Mouse (Mus musculus) retina, embryonic 14.5 days (tissue): ENCODE results near the gene S1pr4.
A peak's percentile ranks its signal among the peaks of the same experiment; 100 is the strongest.

Source experiments
- DNase-seq: peaks from one replicate; pipeline ENCODE4 v3.0.0-alpha.2; 2015; ENCODE audit warnings: low spot score

The S1pr4 gene

DNA sequence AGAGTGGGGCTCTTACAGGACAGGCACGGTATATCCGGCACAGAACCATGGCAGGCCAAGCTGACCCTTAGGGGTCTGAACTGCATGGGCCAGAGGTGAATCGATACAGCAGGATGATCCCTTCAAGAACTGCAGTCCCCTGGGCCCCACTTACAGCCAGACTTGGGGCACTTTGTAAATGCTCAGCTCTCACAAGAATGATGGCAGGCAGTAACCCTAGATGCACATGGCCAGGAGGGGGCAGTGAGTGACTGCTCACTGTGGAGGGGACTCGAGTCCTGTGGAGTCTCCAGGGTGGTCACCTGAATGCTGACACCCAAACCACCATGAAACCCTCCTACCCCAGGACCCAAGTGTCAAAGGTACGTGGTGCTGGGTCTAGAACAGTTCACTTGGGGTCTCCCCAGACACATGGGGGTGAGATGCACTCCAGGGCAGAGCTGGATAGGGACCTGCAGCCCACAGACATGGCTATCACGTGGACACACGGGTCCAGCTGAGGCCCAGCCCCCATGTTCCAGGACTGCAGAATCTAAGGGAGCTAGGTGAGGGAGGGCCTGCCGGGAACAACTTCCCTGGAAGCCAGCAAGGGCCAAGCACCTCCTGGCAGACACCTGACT is 6.2 kb downstream of the S1pr4 start:
- no peak for DNase-seq

DNA sequence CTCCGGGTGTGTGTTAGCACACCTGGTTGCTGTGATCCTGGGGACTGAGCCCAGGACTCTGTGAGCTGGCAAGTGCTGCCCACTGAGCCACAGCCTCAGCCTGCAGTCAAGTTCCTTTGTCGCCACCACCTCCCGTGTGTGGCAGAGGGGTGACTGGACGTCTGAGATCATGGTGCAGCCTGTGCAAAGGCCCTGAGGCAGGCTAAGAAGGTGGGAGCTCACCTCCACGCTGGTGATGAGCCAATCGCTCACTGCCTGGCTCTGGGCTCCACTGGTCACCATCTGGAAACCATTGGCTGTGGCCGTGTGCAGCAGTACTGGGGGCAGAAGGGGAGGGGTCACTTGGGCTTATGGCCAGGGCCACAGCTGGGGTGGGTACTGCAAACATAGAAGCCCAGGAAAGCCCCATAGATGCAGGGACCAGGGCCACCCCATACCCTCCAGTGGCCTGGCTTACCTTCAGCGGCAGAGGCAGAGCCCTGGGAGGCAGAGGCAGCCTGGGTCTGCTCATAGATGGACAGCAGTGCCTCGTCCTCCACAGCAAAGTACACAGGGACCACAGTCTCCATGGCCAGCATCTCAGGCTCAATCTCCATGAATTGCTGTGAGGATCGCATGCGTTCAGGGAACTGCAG is 7.2 kb downstream of the S1pr4 start:
- DNase-seq: no peak

DNA sequence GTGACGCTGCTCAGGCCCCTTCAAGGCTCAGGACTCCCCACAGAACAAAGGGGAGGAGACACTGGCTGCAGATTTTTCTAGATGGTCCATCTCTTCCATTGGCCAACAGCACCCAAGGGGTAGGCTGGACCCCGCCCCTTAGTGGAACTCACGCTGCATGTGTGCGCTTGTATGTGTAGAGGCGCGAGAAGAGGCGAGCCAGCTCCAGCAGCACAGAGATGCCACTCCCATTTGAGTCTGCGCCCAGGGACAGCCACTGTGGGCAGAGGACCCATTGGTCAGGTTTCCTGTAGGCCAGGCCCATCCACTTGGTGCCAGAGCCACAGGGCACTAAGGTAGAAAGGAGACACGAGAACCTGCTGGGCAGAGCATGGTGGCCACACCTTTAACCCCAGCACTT is 8.9 kb downstream of the S1pr4 start:
- DNase-seq: no peak

DNA sequence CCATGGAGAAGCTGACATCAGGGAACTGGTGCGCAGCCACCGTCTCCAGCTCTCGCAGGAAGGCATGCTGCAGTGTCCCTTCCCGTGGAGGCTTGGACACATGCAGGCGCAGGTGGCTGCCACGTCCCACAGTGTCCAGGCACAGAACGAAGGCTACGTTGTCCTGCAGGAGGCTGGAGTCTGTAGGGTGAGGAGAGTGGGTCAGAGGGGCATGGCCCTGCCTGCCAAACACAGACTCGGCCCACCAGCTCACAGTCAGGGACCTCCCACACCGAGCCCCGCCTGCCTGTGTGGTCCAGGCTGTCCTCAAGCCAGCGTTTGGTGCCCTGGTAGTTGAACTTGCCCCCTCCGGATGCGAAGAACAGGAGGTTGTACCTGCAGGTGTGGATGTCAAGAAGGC is 10.0 kb downstream of the S1pr4 start:
- no peak for DNase-seq

DNA sequence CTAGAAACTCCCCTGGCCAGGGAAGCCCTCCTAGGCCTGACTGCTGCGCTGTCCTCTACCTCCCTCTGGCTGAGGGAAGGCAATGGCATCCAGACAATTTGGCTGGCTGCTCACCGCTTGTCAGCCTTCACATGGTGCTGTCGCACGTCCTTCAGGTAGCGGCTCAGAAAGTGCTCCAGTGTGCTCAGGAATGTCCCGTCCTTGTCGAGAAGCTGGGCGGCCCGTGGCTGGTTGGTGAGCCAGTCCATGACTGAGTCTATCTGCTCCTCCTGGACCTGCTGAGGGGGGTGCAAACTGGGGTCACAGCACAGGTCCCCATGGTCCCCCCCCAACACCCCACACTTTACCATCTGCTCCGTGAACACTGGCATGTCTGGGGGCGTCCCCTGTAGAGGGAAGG is 11.9 kb downstream of the S1pr4 start:
- DNase-seq: no peak

DNA sequence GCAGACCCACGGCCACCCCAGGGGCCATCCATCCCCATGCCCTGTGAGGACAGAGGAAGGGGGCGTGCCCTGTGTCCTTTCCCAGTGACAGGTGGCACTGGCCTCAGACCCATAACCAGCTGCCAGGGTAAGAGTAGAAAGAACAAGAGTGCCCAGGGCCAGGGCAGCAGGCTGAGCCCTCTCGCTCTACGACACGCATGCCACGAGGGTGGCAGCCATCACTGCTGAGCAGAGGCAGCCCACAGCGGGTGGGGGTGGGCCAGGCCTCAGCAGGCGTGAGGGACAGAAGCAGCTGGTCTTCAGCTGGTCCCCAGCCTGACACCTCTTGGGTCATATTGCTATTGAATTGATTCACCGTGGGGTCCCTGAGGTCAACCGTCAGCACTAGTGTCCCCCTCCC is 13.4 kb downstream of the S1pr4 start:
- DNase-seq: no peak

DNA sequence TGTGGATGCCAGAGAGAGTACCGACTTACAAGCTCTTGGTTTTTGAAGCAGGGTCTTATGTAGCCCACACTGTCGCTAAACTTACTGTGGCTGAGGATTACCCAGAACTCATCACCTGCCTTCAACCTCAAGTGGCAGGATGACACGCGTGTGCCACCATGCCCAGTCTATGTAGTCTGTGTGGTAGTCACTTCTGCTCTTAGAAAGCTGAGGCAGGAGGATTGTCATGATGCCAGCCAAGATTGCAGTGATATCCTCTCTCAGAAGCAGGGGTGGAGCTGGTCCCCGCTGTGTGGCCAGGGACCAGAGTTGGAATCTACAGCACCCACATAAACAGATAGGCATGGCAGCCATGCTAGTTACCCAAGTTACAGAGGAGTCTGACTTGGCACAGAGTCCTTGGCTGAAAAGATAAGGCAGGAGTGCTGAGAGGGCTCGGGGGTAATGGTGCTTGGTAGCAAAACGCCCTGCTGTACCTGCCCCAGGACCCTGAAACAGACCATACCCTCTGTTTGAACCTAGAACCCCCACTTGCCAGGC is 14.4 kb downstream of the S1pr4 start:
- DNase-seq: no peak

DNA sequence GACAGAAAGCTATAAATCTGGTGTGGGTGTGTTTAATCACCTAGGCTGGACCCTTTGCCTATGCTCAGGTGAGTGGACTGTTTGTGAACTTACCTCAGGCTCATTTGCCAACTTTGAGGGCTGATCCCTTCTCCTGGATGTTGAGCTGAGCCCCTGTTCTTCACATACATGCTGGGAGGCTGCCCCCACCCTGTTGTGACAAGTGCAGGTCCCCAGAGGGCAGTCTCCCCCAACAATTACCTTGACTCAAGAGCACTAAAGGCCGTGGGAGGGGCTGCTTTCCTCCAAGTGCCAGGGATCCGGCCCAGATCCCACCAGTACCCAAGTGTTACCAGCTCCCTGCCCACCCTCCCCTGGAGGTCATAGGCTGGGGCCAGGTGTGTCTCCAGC is 14.9 kb downstream of the S1pr4 start:
- no peak for DNase-seq

DNA sequence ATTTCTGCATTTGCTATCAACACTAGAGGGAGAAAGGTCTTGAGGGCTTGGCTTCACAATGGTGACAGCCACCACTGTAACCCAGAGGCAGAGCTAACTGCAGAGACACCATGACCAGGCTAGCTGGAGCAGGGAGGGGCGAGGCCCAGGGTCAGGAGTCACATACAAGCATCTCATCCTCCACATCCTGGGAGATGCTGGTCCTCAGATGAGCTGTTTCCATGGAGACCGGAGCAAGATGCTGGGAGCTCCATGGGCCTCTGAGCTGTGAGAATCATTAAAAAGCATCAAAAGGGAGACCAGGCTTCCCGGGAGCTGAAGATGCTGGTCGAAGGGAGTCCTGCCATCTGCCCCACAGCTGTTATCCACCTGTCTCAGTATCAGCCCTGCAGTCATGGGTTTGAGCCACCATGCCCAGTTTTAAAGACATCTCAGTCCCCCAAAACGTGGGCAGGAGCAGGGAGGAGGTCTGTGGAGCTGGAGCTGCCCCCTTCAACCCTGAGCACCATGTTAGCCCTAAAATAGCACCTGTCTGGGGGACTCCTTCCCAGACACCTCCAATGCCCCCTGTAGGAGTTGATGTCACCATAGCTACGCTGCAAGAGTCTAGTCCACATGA is 15.4 kb downstream of the S1pr4 start:
- DNase-seq: no peak

DNA sequence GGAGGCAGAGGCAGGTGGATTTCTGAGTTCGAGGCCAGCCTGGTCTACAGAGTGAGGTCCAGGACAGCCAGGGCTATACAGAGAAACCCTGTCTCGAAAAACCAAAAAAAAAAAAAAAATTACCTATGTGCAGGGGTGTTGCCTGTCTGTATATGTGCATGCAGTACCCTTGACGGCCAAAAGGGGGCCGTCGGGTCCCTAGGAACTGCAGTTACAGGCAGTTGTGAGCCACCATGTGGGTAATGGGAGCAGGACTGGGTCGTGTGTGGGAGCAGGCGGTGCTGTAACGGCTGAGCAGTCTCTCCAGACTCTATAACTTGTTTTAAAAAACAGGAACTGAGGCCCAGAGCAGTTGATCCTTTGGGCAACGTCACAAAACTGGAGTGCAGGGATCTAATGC is 15.9 kb downstream of the S1pr4 start:
- peak; percentile 66 for DNase-seq

DNA sequence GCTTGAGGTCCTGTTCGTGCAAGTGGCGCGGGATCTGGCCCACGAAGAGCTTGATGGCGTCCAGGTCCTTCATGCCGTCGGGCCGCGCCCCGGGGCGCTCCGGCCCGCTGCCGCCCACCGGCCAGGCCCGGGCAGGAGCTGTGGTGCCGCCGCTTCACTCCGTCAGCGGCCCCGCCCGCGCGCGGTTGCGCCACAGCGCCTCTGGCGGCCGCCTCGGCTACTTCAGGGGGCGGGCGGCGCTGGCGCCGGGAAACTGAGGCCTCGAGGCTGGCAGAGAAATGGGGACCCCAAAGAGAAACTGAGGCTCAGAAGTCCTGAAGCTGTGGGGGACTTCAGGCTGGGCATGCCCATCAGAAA is 17.4 kb downstream of the S1pr4 start, which contains the start of gene Celf5:
Gene Celf5 (minus strand): TSS at position 177 of the 357 bp plus-strand sequence.
- DNase-seq: peak; percentile 72

DNA sequence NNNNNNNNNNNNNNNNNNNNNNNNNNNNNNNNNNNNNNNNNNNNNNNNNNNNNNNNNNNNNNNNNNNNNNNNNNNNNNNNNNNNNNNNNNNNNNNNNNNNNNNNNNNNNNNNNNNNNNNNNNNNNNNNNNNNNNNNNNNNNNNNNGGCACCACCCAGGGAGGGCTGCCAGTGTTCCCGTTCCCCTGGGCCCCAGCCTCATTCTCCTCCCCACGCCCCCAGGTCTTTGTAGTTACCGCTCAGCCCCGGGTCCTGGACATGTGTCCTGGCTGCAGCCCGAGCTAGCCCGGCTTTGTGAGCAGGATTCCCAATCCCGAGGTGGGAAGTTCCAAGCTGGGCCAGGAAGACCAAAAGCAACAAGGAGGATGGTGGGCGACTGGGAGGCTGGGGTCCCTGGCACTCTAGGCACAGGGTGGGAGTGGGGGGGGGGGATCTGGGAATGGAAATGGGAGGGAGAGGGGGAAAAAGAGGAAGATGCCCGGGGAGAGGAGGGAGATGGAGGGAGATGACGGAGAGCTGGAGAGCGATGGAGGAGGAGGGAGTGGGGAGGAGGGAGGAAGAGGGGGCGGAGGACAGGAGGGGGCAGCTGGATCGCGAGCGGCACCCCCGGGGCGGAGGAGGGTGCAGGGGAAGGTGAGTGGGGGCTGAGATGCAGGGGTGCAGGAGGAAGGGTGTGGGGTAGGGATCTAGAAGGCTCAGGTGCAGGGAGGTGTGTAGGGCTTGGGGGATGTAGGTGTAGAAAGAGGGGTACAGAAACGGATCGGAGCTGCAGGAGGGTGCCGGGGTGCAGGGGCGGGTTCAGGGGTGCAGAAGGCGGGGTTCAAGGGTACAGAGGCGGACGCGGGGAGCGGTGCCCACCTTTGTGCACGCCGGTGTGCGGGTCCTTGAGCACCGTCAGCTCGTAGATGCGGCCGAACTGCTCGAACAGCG is 18.1 kb downstream of the S1pr4 start:
- no peak for DNase-seq

DNA sequence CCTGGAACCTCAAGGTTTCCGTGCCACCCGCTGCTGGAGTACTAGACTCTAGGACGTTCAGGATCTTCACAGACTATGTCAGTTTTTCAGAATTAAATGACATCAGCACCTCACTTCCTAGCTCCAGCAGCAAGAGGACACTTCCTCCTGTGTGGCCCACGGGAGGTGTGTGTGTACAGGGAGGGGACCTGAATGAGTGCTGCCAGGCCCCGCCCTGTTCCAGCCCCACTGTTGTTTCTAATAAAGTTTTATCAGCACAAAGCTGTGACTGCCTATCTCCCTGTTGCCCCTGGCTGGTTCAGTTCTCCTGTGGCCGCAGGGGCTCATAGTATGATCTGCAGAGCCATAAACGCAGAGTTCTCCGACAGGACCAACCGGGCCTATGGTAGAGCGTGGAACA is 25.5 kb downstream of the S1pr4 start:
- DNase-seq: no peak

DNA sequence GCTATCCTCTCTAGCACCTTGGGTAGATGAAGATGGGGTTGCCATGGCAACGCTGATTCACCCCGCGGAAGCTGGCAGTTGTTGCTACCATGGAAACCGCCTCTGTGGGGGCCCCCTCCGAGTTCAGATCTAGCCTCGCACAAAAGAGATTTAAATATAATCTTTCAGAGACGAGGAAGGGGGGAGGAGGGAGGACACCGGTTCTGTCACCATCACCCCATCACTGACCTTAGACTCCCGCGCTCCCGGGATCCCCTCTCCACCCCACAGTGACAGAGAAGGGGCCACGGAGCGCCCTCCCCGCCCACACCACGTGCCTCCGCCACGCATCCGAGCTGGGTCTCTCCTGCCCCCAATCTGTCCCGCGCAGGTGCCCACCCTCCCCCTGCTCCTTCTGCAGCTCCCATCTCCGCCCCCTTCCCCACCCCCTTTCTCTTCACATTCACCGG is 26.9 kb downstream of the S1pr4 start:
- DNase-seq: peak; percentile 77

DNA sequence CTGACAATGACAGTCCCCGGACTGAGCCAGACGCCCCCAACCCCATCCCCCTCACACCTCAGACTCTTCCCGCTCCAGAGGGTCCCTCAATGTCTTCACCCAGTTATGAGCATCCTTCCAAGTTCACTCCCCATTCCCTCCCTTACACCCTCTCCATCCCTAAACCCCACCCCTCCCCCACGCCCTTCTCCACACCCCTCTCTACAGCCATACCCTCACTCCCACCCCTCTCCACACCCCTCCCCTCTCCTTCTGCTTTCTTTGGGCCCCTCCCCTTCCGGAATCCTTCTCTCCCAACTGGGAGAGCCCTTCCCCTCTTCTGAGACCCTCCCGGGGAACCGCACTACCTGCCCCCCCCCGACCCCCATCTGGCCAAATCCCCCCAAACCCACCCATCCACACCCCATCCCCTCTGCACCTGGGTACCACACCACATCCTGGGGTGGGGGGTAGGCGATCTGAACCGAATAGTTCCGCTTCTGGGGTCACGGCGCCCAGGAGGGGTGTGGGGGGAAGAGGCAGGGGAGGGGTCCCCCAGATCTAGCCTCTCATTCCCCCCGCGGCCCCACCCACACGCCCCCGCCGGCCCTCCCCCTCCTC is 27.4 kb downstream of the S1pr4 start:
- DNase-seq: peak; percentile 28

DNA sequence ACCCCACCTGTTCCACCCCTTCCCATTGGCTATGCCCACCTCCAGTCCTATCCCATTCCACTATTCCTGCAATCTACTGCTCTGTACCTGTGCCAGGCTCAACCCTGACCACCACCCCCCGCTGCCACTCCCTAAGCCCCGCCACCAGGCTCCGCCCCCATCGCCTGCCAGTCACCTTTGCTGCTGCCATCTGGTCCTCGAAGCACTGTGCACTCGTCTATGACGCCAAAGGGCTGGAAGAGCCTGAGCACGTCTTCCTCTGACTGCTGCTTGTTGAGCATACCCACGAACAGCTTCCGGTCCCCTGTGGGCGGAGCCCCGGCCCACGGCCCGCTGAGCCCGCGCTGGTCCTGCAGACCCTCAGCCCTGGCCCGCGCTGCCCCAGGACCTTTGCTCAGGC is 29.5 kb downstream of the S1pr4 start:
- DNase-seq: no peak

DNA sequence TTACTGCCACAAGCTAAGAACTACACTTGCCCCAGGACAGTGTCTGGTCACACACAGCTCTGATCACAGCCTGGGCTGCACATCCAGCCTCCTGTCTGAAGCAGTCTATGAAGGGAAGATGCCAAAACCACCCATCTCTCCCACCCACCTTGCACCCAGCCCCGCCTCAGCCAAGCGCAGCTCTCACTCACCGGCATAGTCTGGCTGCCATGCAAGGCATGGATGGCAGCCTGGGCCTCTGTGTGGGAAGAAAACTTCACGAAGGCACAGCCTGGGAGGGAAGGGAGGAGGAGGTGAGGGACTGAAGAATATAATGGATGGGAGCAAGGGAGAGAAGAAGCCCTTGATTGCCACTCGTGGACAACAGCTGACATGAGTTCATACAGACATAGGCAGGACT is 30.7 kb downstream of the S1pr4 start:
- DNase-seq: no peak

DNA sequence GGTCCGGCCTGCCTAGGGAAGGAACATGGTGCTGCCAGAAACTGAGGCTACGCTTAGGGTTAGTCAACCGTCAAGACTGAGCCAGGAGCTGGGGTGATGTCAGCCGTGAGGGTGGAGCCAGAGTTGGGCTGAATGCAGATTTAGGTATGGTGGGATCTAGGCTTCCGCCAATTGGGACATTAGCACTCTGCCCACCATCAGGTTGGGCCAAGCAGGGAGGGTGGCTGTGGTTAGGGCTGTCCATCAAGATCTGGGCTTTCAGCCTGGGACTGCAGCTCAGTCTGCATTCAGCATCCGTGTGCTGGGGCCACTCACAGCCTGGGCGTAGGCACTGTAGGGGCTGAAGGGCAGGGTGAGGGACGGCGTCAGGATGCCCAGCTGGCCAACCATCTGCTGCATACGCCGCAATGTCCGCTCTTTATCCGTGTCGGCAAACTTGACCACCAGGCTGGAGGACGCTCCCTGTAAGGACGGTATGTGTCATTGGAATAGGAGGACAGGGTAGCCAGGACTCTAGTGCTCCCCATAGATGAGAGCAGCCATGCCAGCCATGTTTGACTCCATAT is 32.2 kb downstream of the S1pr4 start:
- no peak for DNase-seq

DNA sequence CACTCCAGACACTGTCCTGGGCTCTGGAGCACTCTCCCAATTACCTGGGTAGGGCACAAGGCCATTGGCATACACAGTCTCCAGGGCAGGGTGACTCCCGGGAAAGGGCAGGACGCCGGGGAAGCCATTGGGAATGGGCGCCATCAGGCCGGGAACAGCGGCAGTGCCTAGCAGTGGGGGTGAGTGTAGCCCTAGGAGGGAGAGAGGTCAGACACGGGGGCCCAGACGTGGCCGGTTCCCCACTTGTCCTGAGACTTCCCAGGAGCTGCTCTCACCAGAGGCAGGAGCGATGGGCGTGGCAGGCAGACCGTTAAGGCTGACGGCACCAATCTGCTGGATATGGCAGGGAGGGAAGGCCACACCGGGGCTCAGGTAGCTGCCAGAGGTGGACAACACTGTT is 33.1 kb downstream of the S1pr4 start:
- DNase-seq: no peak

DNA sequence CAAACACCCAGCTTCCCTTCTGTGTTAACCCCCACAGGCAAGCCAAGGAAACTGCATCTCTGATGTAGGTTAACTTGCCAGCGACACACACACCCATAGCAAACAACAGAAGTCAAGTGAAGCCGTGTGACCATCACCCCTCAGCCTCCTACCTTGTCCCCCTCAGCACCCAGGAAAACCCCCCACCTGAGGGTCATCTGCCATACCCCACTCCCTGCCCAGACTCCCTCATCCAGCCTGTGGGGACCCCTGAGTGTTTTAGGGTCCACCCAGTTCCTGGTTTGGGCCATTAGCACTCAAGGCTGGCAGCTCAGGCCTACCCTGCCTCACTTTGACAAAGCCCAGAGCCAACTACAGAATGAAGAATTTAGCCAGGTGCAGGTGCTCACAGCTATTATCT is 33.9 kb downstream of the S1pr4 start:
- DNase-seq: no peak

DNA sequence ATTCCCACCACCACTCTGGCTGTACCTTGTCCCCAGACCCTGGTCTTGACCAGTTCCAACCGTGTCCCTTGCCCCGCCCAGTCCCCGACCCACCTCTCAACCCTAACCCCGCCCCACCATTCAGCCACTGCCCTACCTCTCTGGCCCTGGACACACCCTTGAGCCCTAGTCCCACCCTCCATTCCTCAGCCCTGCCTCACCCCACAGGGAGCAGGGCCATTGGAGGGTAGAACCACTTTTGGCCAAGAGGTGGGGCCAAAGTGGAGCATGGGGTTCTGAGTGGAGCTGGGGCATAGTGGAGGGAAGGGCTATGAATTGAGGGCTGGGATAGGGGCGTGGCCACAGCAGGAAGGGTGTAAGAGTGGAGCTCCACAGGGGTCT is 34.7 kb downstream of the S1pr4 start:
- DNase-seq: no peak
